Mouse (Mus musculus) heart, embryonic 14.5 days (tissue): ENCODE measurements around the gene Pccb. TPM values are rescaled to one million over a fixed set of nuclear protein-coding genes. Genes with fewer than 3 reads are reported as not detected.

ENCODE experiments used
- ATAC-seq: fragments of 200-750 bp; cut with Nextera tagmentation; 2 replicates; pipeline ENCODE4 v1.8.0; 2017; ENCODE audit warnings: low read depth, moderate TSS enrichment; ENCODE audit not compliant: insufficient number of reproducible peaks, insufficient read depth, low FRiP score
- H3K27ac ChIP-seq, 2 experiments: fragments of 200-500 bp in 1 of 2; fragments of 300-500 bp in 1 of 2; sonication (generic) in 1 of 2; replicated peaks in 1 of 2; 2 replicates each; pipeline ENCODE4 v1.5.1; 2012 to 2014; ENCODE audit warnings: low read depth in 2 of 2, low read length in 2 of 2, control low read depth in 1 of 2, mild to moderate bottlenecking in 1 of 2, mixed read lengths in 1 of 2; ENCODE audit not compliant: control insufficient read depth in 1 of 2, insufficient read depth in 1 of 2
- H3K27me3 ChIP-seq: fragments of 300-500 bp; sonication (generic); 2 replicates; pipeline ENCODE4 v1.6.1; 2014; ENCODE audit warnings: mild to moderate bottlenecking, low read length, control low read depth; ENCODE audit not compliant: control insufficient read depth, insufficient read depth
- H3K36me3 ChIP-seq: fragments of 300-500 bp; sonication (generic); 2 replicates; pipeline ENCODE4 v1.6.1; 2014; ENCODE audit warnings: mild to moderate bottlenecking, control low read depth, low read length, mixed read lengths; ENCODE audit not compliant: control insufficient read depth, insufficient read depth
- H3K4me1 ChIP-seq, 2 experiments: fragments of 200-500 bp in 1 of 2; fragments of 300-500 bp in 1 of 2; sonication (generic) in 1 of 2; 2 replicates each; pipeline ENCODE4 v1.6.1; 2012 to 2014; ENCODE audit warnings: low read length in 2 of 2, control low read depth in 1 of 2, mixed read lengths in 1 of 2; ENCODE audit not compliant: control insufficient read depth in 2 of 2, insufficient read depth in 2 of 2
- H3K4me2 ChIP-seq: fragments of 300-500 bp; sonication (generic); 2 replicates; pipeline ENCODE4 v1.6.1; 2014; ENCODE audit warnings: mild to moderate bottlenecking, low read length
- H3K4me3 ChIP-seq, 2 experiments: fragments of 200-500 bp in 1 of 2; fragments of 300-500 bp in 1 of 2; sonication (generic) in 1 of 2; 2 replicates each; pipeline ENCODE4 v1.5.1; 2012 to 2014; ENCODE audit warnings: low read length in 2 of 2, mild to moderate bottlenecking in 2 of 2, control low read depth in 1 of 2, low read depth in 1 of 2, moderate library complexity in 1 of 2; ENCODE audit not compliant: control insufficient read depth in 1 of 2, insufficient read depth in 1 of 2
- H3K9ac ChIP-seq: fragments of 300-500 bp; sonication (generic); 2 replicates; pipeline ENCODE4 v1.6.1; 2014; ENCODE audit warnings: mild to moderate bottlenecking, low read length
- H3K9me3 ChIP-seq: fragments of 300-500 bp; sonication (generic); 2 replicates; pipeline ENCODE4 v1.6.1; 2016; ENCODE audit warnings: low read length, control low read depth; ENCODE audit not compliant: control insufficient read depth
- WGBS: fragments of 180-500 bp; shearing (Covaris S2); extraction: QIAGEN DNeasy Blood & Tissue Kit; methylation state at CpG from one replicate; pipeline ENCODE4 v1.1.7; 2014; 5-methylcytosine and 5-hydroxymethylcytosine counted together
- polyA plus RNA-seq: library from polyadenylated mRNA; unstranded; fragments of >200 nt; fragmentation: Nextera tagmentation; extraction: Ambion mirVana; gene quantifications from 2 replicates; pipeline ENCODE4 v1.2.1, GENCODE M21; 2014

The Pccb gene
- polyA plus RNA-seq: 25.7 and 30.4 TPM in 2 replicates

- Histone ChIP-seq H3K4me2 (peak within 1 kb of the TSS; percentile 68), H3K36me3 (peaks cover 8% of the 10 kb centered on the region; the same call in 1 of the 2 replicates), H3K27me3 (no peaks in the 10 kb centered on the region), H3K4me1 (peaks cover 0 to 6% of the 10 kb centered on the region in 2 experiments; a peak in 2 of 4 replicates), H3K27ac (peak within 1 kb of the TSS; percentile 90 to 94), H3K9me3 (no peaks in the 10 kb centered on the region), H3K4me3 (peak within 1 kb of the TSS; percentile 56 to 68), H3K9ac (peak within 1 kb of the TSS; percentile 76)
- WGBS: under 1% methylated on average over 48 of the region's 61 CpGs
- peak; percentile 99 for ATAC-seq
These were observed at the start of gene Pccb for GRCm38 (mm10) chr9:101034448-101035098. TSS of gene Pccb (minus strand) at chr9:101034898.

GRCm38 (mm10) chr9:101083728-101084127, 49.0 kb upstream of the Pccb start:
- Histone ChIP-seq H3K36me3 (no peaks in the 10 kb centered on the region), H3K9me3 (no peaks in the 10 kb centered on the region), H3K9ac (no peak overlapping the region), H3K27me3 (no peaks in the 10 kb centered on the region), H3K4me3 (no peak overlapping the region), H3K4me2 (no peak overlapping the region), H3K4me1 (peaks cover under 1 to 17% of the 10 kb centered on the region in 2 experiments), H3K27ac (no peak overlapping the region)
- ATAC-seq: no peak
- WGBS: 84% methylated on average over 3 of the region's 3 CpGs

- H3K4me3 ChIP-seq: no peak overlapping the region
These were observed 45.5 kb upstream of the Pccb start for GRCm38 (mm10) chr9:101080046-101080685.

GRCm38 (mm10) chr9:101078579-101078978, 43.9 kb upstream of the Pccb start:
- H3K9ac ChIP-seq: no peak overlapping the region

More at GRCm38 (mm10) chr9:101080046-101080685, 45.5 kb upstream of the Pccb start:
- no peak overlapping the region for H3K9ac ChIP-seq
- WGBS: 67% methylated on average over 3 of the region's 3 CpGs
- H3K27ac ChIP-seq: no peak overlapping the region
- H3K4me2 ChIP-seq: no peak overlapping the region
- no peaks in the 10 kb centered on the region for H3K9me3 ChIP-seq
- no peaks in the 10 kb centered on the region for H3K27me3 ChIP-seq
- no peaks in the 10 kb centered on the region for H3K36me3 ChIP-seq
- no peak for ATAC-seq
- H3K4me1 ChIP-seq: peaks cover 4 to 30% of the 10 kb centered on the region in 2 experiments

GRCm38 (mm10) chr9:101077486-101077885, 42.8 kb upstream of the Pccb start:
- Histone ChIP-seq H3K9ac (peak overlapping the region; percentile 94), H3K27me3 (no peaks in the 10 kb centered on the region), H3K4me2 (peak overlapping the region; percentile 78), H3K4me3 (peak overlapping the region; percentile 62 to 99; a peak in 3 of 4 replicates), H3K36me3 (no peaks in the 10 kb centered on the region), H3K4me1 (peaks cover 4 to 33% of the 10 kb centered on the region in 2 experiments), H3K27ac (no peak overlapping the region), H3K9me3 (no peaks in the 10 kb centered on the region)
- ATAC-seq: no peak

More at GRCm38 (mm10) chr9:101078579-101078978, 43.9 kb upstream of the Pccb start:
- peak overlapping the region; percentile 78 for H3K4me2 ChIP-seq
- no peak overlapping the region for H3K27ac ChIP-seq
- no peaks in the 10 kb centered on the region for H3K9me3 ChIP-seq
- H3K4me1 ChIP-seq: peaks cover 4 to 30% of the 10 kb centered on the region in 2 experiments
- H3K4me3 ChIP-seq: peak overlapping the region; percentile 2 to 7; a peak in 2 of 4 replicates
- no peaks in the 10 kb centered on the region for H3K27me3 ChIP-seq
- H3K36me3 ChIP-seq: no peaks in the 10 kb centered on the region
- WGBS: 70% methylated on average over 4 of the region's 4 CpGs
- no peak for ATAC-seq

- H3K9me3 ChIP-seq: no peaks in the 10 kb centered on the region
- H3K27ac ChIP-seq: peak overlapping the region; percentile 2 to 55; a peak in 3 of 4 replicates
- H3K4me3 ChIP-seq: peak overlapping the region; percentile 62 to 99
- WGBS: under 1% methylated on average over 18 of the region's 18 CpGs
- no peak for ATAC-seq
- peak overlapping the region; percentile 78 for H3K4me2 ChIP-seq
- no peaks in the 10 kb centered on the region for H3K36me3 ChIP-seq
- H3K9ac ChIP-seq: peak overlapping the region; percentile 94
- no peaks in the 10 kb centered on the region for H3K27me3 ChIP-seq
- peaks cover 4 to 36% of the 10 kb centered on the region in 2 experiments for H3K4me1 ChIP-seq
These were observed 41.6 kb upstream of the Pccb start for GRCm38 (mm10) chr9:101076095-101076875.

GRCm38 (mm10) chr9:101075694-101076093, 41.0 kb upstream of the Pccb start:
- no peak for ATAC-seq
- Histone ChIP-seq H3K4me2 (peak overlapping the region; percentile 78), H3K36me3 (no peaks in the 10 kb centered on the region), H3K9ac (peak overlapping the region; percentile 94), H3K4me1 (peaks cover 4 to 36% of the 10 kb centered on the region in 2 experiments), H3K9me3 (no peaks in the 10 kb centered on the region), H3K27me3 (no peaks in the 10 kb centered on the region), H3K4me3 (peak overlapping the region; percentile 62 to 99), H3K27ac (peak overlapping the region in 1 of 2 experiments; percentile 98; a peak in 1 of 4 replicates)
- under 1% methylated on average over 8 of the region's 8 CpGs for WGBS
